Mouse (Mus musculus) liver, embryonic 13.5 days (tissue): ENCODE data around the gene Kdm5b. TPM values are rescaled to one million over a fixed set of nuclear protein-coding genes. Genes with fewer than 3 reads are reported as not detected.

Experiments
- polyA plus RNA-seq: library from polyadenylated mRNA; unstranded; fragments of >200 nt; fragmentation: Nextera tagmentation; extraction: Ambion mirVana; gene quantifications from 2 replicates; pipeline ENCODE4 v1.2.1, GENCODE M21; 2015

Gene Kdm5b
- polyA plus RNA-seq, 1 experiment from 2014 or later = 7.7 TPM

Other genes with a start within 250 kb of the Kdm5b start
- gene Ppfia4, start 227.2 kb upstream of the Kdm5b start, polyA plus RNA-seq = 1.1 and 1.2 TPM in 2 replicates
- gene Tmem183a, start 198.2 kb upstream of the Kdm5b start, polyA plus RNA-seq = 58.8 and 67.9 TPM in 2 replicates
- not detected in 2 replicates for gene 4933406M09Rik, start 174.2 kb upstream of the Kdm5b start, polyA plus RNA-seq
- gene Cyb5r1, start 154.6 kb upstream of the Kdm5b start, polyA plus RNA-seq = 20.4 TPM in 2 replicates
- gene Adipor1, start 144.8 kb upstream of the Kdm5b start, polyA plus RNA-seq = 130 and 138 TPM in 2 replicates
- 34.7 and 37.4 TPM in 2 replicates for gene Klhl12, start 104.6 kb upstream of the Kdm5b start, polyA plus RNA-seq
- 19.8 and 23.9 TPM in 2 replicates for gene Rabif, start 65.5 kb upstream of the Kdm5b start, polyA plus RNA-seq
- not detected in 2 replicates for gene Mgat4e, start 10.5 kb upstream of the Kdm5b start, polyA plus RNA-seq
- 0.08 TPM in 2 replicates for gene Syt2, start 86.5 kb downstream of the Kdm5b start, polyA plus RNA-seq